Mouse (Mus musculus) E14TG2a.4 (cell line): ENCODE data around the gene Zfp84.

Source experiments
- CTCF ChIP-seq: conservative IDR thresholded peaks from 2 replicates; pipeline ENCODE4 v1.5.1; 2014; ENCODE audit warnings: low read length
- NANOG ChIP-seq: IDR thresholded peaks from 2 replicates; pipeline ENCODE4 v1.6.1; 2014; ENCODE audit warnings: borderline replicate concordance, low read length, mixed read lengths
- POU5F1 ChIP-seq: IDR thresholded peaks from 2 replicates; pipeline ENCODE4 v1.6.1; 2014; ENCODE audit warnings: low read length, borderline replicate concordance

DNA sequence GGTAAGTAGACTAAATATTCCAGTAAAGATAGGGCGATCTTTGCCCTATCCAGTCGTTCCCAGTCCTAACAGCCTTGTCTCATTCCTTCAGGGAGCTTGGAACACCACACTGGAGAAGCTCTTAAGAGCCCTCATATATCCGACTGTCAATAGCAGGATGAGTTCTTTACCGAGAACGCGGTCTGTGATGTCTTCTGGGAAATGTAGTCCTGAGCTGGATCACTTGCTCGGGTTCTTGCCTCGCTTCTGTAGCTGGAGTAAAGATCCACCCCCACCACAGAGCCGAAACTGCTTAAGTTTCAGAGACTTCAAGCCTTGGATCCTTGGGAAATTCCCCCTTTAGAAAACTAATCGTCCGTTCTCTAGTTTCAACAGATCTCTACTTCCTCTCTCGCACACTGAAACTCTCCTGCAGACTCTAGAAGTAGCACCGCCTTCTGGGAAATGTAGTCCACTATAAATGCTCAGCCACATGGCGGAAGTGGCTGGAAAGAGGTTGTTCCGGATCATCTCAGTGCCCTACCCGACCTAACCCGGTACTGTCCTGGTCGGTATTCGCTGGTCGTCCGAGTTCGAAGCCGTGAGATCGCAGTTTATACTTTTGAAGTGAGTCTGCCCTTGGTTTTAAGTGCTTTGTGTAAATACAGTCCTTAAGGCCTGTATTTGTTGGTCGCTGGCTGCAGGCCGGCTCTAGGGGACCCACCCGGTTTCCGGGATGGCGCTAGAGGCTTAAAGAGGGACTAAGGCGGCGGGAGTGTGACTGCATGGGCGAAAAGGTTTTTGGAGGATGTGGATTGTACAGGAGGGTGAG is at the start of gene Zfp84:
- TF ChIP-seq CTCF: no peak
- TF ChIP-seq NANOG: no peak
- TF ChIP-seq POU5F1: no peak
